Mouse (Mus musculus) C2C12 (cell line): Measurements from ENCODE around the gene Bco1.

Experiments
- CEBPB ChIP-seq: IDR thresholded peaks from one replicate; pipeline ENCODE4 v1.6.1; 2011; ENCODE audit warnings: low read depth, mild to moderate bottlenecking, control low read depth, moderate library complexity
- CTCF ChIP-seq: IDR thresholded peaks from one replicate; pipeline ENCODE4 v1.5.1; 2011; ENCODE audit not compliant: control insufficient read depth, insufficient read depth, insufficient read length
- FOSL1 ChIP-seq: IDR thresholded peaks from one replicate; pipeline ENCODE4 v1.8.0; 2011; ENCODE audit warnings: mild to moderate bottlenecking, low read length; ENCODE audit not compliant: poor library complexity, insufficient read depth, severe bottlenecking
- MYOD1 ChIP-seq: IDR thresholded peaks from one replicate; pipeline ENCODE4 v1.6.1; 2011; ENCODE audit warnings: low read depth; ENCODE audit not compliant: control insufficient read depth, insufficient read length
- MYOG ChIP-seq: IDR thresholded peaks from one replicate; pipeline ENCODE4 v1.6.1; 2011; ENCODE audit not compliant: control insufficient read depth, insufficient read length; ENCODE audit errors: extremely low read depth
- USF1 ChIP-seq: IDR thresholded peaks from one replicate; pipeline ENCODE4 v1.6.1; 2011; ENCODE audit warnings: low read depth, mild to moderate bottlenecking, control low read depth, moderate library complexity

GRCm38 (mm10) chr8:117167243-117167883 lies 71.7 kb downstream of the Bco1 start:
- TF ChIP-seq CTCF, result no peak
- no peak for TF ChIP-seq FOSL1
- no peak for TF ChIP-seq USF1
- no peak for TF ChIP-seq MYOD1
- TF ChIP-seq MYOG, result no peak
- TF ChIP-seq CEBPB, result no peak
